Mouse (Mus musculus): ENCODE measurements around the gene Zfp36.

Gene Zfp36

GRCm38 (mm10) chr7:28368276-28368920 is 11.7 kb downstream of the Zfp36 start:
- no peak for DNase-seq (ENCODE audit: low spot score)

- no peak for DNase-seq (ENCODE audit: low spot score)
Observed at GRCm38 (mm10) chr7:28367663-28368275, 12.3 kb downstream of the Zfp36 start.

GRCm38 (mm10) chr7:28362441-28363060 is 17.5 kb downstream of the Zfp36 start:
- no peak for DNase-seq (ENCODE audit: low spot score)

- DNase-seq (ENCODE audit: low spot score): no peak
Observed at GRCm38 (mm10) chr7:28361647-28362341, 18.3 kb downstream of the Zfp36 start.

GRCm38 (mm10) chr7:28360291-28360690 is 19.8 kb downstream of the Zfp36 start:
- no peak for DNase-seq (ENCODE audit: low spot score)

- no peak for DNase-seq (ENCODE audit: low spot score)
Observed at GRCm38 (mm10) chr7:28359854-28360253, 20.2 kb downstream of the Zfp36 start.

- DNase-seq (ENCODE audit: low spot score): no peak
Observed at GRCm38 (mm10) chr7:28358431-28358830, 21.6 kb downstream of the Zfp36 start.

GRCm38 (mm10) chr7:28357984-28358383 is 22.1 kb downstream of the Zfp36 start:
- DNase-seq (ENCODE audit: low spot score): peak; percentile 55

GRCm38 (mm10) chr7:28356981-28357380 is 23.1 kb downstream of the Zfp36 start:
- DNase-seq (ENCODE audit: low spot score): peak; percentile 68

GRCm38 (mm10) chr7:28355221-28355620 is 24.8 kb downstream of the Zfp36 start:
- DNase-seq (ENCODE audit: low spot score): no peak

GRCm38 (mm10) chr7:28354596-28354995 is 25.5 kb downstream of the Zfp36 start:
- no peak for DNase-seq (ENCODE audit: low spot score)

- no peak for DNase-seq (ENCODE audit: low spot score)
Observed at GRCm38 (mm10) chr7:28354113-28354581, 25.9 kb downstream of the Zfp36 start.

GRCm38 (mm10) chr7:28353267-28353666 is 26.8 kb downstream of the Zfp36 start:
- DNase-seq (ENCODE audit: low spot score): no peak

GRCm38 (mm10) chr7:28351676-28352191 is 28.3 kb downstream of the Zfp36 start:
- no peak for DNase-seq (ENCODE audit: low spot score)

- peak; percentile 99 for DNase-seq (ENCODE audit: low spot score)
Observed at GRCm38 (mm10) chr7:28350155-28350883, 29.7 kb downstream of the Zfp36 start, which contains the start of gene Rps16. TSS of gene Rps16 (plus strand) at chr7:28350652.

- peak; percentile 35 for DNase-seq (ENCODE audit: low spot score)
Observed at GRCm38 (mm10) chr7:28348601-28349000, 31.5 kb downstream of the Zfp36 start.

- no peak for DNase-seq (ENCODE audit: low spot score)
Observed at GRCm38 (mm10) chr7:28347746-28348145, 32.3 kb downstream of the Zfp36 start.

GRCm38 (mm10) chr7:28344637-28345036 is 35.4 kb downstream of the Zfp36 start:
- DNase-seq (ENCODE audit: low spot score): peak; percentile 82

- DNase-seq (ENCODE audit: low spot score): no peak
Observed at GRCm38 (mm10) chr7:28341381-28341780, 38.7 kb downstream of the Zfp36 start.

- peak; percentile 58 for DNase-seq (ENCODE audit: low spot score)
Observed at GRCm38 (mm10) chr7:28339213-28339917, 40.7 kb downstream of the Zfp36 start.

Data from embryo, embryonic 10 days (tissue).